Mouse (Mus musculus) effector memory CD4-positive, alpha-beta T cell, adult 5 months (primary cell): ENCODE data around the gene Cacng2. TPM values are rescaled to one million over a fixed set of nuclear protein-coding genes. Genes with fewer than 3 reads are reported as not detected.

Source experiments
- polyA plus RNA-seq: library from polyadenylated mRNA; unstranded; fragments of 100-300 nt; shearing (Covaris generic); gene quantifications from one replicate; pipeline ENCODE4 v1.2.1, GENCODE M21; 2017

Gene Cacng2
- not detected for polyA plus RNA-seq

GRCm38 (mm10) chr15:78119704-78120103 is at the start of gene Cacng2:
Gene Cacng2, minus strand, starts transcription at chr15:78120028.

GRCm38 (mm10) chr15:77970470-77971292 is 149.1 kb downstream of the Cacng2 start, which contains the start of gene Eif3d:
Gene Eif3d, minus strand, starts transcription at chr15:77970813.

GRCm38 (mm10) chr15:77956404-77956901 is 163.4 kb downstream of the Cacng2 start, which contains the start of gene Foxred2:
Gene Foxred2, minus strand, starts transcription at chr15:77956722.

Other genes starting within 250 kb of the Cacng2 start
- 133 TPM for gene Txn2, start 191.0 kb downstream of the Cacng2 start, polyA plus RNA-seq
- gene Foxred2, start 163.3 kb downstream of the Cacng2 start, polyA plus RNA-seq = 3.0 TPM
- gene Eif3d, start 149.2 kb downstream of the Cacng2 start, polyA plus RNA-seq = 153 TPM
- gene Ift27, start 54.1 kb upstream of the Cacng2 start, polyA plus RNA-seq = 40.1 TPM
- not detected for gene Pvalb, start 86.4 kb upstream of the Cacng2 start, polyA plus RNA-seq
- gene Ncf4, start 124.8 kb upstream of the Cacng2 start, polyA plus RNA-seq = 94.7 TPM
- not detected for gene Csf2rb2, start 185.7 kb upstream of the Cacng2 start, polyA plus RNA-seq
- not detected for gene Csf2rb, start 205.7 kb upstream of the Cacng2 start, polyA plus RNA-seq